Mouse (Mus musculus): ENCODE measurements around the gene Ppm1n. TPM values are rescaled to one million over a fixed set of nuclear protein-coding genes. Genes with fewer than 3 reads are reported as not detected.
A peak's percentile ranks its signal among the peaks of the same experiment; 100 is the strongest.

Gene Ppm1n
- polyA plus RNA-seq, 1 experiment from 2014 or later = 0.18 TPM

DNA sequence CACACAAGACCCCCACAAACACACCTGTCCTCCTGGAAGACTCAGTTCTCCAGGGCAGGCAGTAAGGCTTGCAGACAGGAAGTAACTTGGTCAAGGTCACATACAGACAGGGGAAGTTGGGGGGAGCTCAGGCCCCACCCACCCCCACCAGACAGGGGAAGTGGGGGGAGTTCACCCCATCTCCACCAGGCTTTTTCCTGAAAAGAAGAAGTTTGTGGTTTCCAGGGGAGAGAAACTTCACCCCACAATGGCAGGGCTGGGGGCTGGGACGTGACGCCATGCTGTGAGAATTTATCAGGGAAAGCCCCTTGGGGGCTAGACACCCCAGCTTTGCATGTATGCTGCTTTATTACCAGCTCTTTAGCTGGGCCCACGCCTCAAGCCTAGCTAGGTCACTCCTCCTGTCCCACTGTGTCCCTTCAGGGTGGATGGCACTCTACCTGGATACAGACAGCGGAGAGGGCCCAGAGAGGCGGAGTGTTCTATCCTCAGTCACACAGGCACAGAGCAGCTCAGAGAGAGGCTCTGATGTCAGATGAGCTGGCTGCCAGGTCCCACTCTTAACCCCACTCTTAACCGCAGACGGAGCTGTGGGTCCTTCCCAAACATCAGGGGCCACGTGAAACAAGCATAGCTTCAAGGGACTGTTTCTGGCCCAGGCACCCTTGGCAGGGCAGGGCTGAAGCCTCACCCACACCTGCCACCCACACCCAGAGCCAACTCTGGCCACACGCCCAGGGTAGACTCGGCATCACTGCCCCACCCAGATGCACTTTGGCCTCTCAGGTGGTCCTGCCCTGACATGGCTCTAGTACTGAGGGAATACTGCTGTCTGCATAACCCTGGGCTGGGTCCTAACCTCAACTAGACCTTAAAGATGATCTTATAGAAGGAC, 13.7 kb downstream of the Ppm1n start:
- DNase-seq (ENCODE audit: low spot score, missing footprints) (no peak), ATAC-seq (ENCODE audit: low FRiP score) (no peak)
- Histone ChIP-seq H3K4me3 (ENCODE audit: low read depth, low read length) (no peak overlapping the region), H3K9ac (ENCODE audit: low read length) (no peak overlapping the region), H3K36me3 (ENCODE audit: control insufficient read depth, insufficient read depth, low read length) (peaks cover 11% of the 10 kb centered on the region), H3K9me3 (ENCODE audit: control insufficient read depth, low read length) (no peaks in the 10 kb centered on the region), H3K27me3 (ENCODE audit: control insufficient read depth, insufficient read depth, low read length) (no peaks in the 10 kb centered on the region), H3K27ac (ENCODE audit: low read depth, low read length) (no peak overlapping the region), H3K4me1 (ENCODE audit: control insufficient read depth, insufficient read depth, low read length) (peaks cover 13% of the 10 kb centered on the region), H3K4me2 (no peak overlapping the region)
- WGBS = 88% methylated on average over 10 of the region's 10 CpGs

- no peak for ATAC-seq (ENCODE audit: low FRiP score)
- whole genome bisulfite sequencing = 88% methylated on average over 7 of the region's 7 CpGs
- H3K36me3 ChIP-seq (ENCODE audit: control insufficient read depth, insufficient read depth, low read length) = peaks cover 12% of the 10 kb centered on the region
Observed at GRCm38 (mm10) chr7:19265147-19265546, 14.7 kb downstream of the Ppm1n start.

GRCm38 (mm10) chr7:19258336-19258735, 21.5 kb downstream of the Ppm1n start:
- WGBS = 75% methylated on average over 3 of the region's 3 CpGs
- no peak overlapping the region for H3K27ac ChIP-seq (ENCODE audit: low read depth, low read length)
- H3K36me3 ChIP-seq (ENCODE audit: control insufficient read depth, insufficient read depth, low read length) = peaks cover 10% of the 10 kb centered on the region
- H3K4me3 ChIP-seq (ENCODE audit: low read depth, low read length) = no peak overlapping the region
- no peaks in the 10 kb centered on the region for H3K9me3 ChIP-seq (ENCODE audit: control insufficient read depth, low read length)
- H3K9ac ChIP-seq (ENCODE audit: low read length) = no peak overlapping the region
- no peak overlapping the region for H3K4me2 ChIP-seq
- H3K4me1 ChIP-seq (ENCODE audit: control insufficient read depth, insufficient read depth, low read length) = no peaks in the 10 kb centered on the region
- H3K27me3 ChIP-seq (ENCODE audit: control insufficient read depth, insufficient read depth, low read length) = no peaks in the 10 kb centered on the region
- ATAC-seq (ENCODE audit: low FRiP score) = no peak
- DNase-seq (ENCODE audit: low spot score, missing footprints) = no peak

More at GRCm38 (mm10) chr7:19265147-19265546, 14.7 kb downstream of the Ppm1n start:
- Histone ChIP-seq H3K4me1 (ENCODE audit: control insufficient read depth, insufficient read depth, low read length) (peaks cover 7% of the 10 kb centered on the region), H3K27me3 (ENCODE audit: control insufficient read depth, insufficient read depth, low read length) (no peaks in the 10 kb centered on the region), H3K4me3 (ENCODE audit: low read depth, low read length) (no peak overlapping the region), H3K9me3 (ENCODE audit: control insufficient read depth, low read length) (no peaks in the 10 kb centered on the region), H3K9ac (ENCODE audit: low read length) (no peak overlapping the region), H3K27ac (ENCODE audit: low read depth, low read length) (no peak overlapping the region), H3K4me2 (no peak overlapping the region)
- DNase-seq (ENCODE audit: low spot score, missing footprints) = no peak

GRCm38 (mm10) chr7:19257390-19258022, 22.4 kb downstream of the Ppm1n start:
- peak; percentile 79 for ATAC-seq (ENCODE audit: low FRiP score)
- H3K36me3 ChIP-seq (ENCODE audit: control insufficient read depth, insufficient read depth, low read length) = peaks cover 7% of the 10 kb centered on the region; the same call in 1 of the 2 replicates
- peak; percentile 83 for DNase-seq (ENCODE audit: low spot score, missing footprints)

GRCm38 (mm10) chr7:19256567-19256966, 23.3 kb downstream of the Ppm1n start:
- ATAC-seq (ENCODE audit: low FRiP score) = no peak
- Histone ChIP-seq H3K4me2 (no peak overlapping the region), H3K9me3 (ENCODE audit: control insufficient read depth, low read length) (no peaks in the 10 kb centered on the region), H3K27ac (ENCODE audit: low read depth, low read length) (no peak overlapping the region), H3K4me3 (ENCODE audit: low read depth, low read length) (no peak overlapping the region), H3K4me1 (ENCODE audit: control insufficient read depth, insufficient read depth, low read length) (no peaks in the 10 kb centered on the region), H3K9ac (ENCODE audit: low read length) (no peak overlapping the region), H3K36me3 (ENCODE audit: control insufficient read depth, insufficient read depth, low read length) (peaks cover 7% of the 10 kb centered on the region; the same call in 1 of the 2 replicates), H3K27me3 (ENCODE audit: control insufficient read depth, insufficient read depth, low read length) (no peaks in the 10 kb centered on the region)
- WGBS = 93% methylated on average over 7 of the region's 7 CpGs
- no peak for DNase-seq (ENCODE audit: low spot score, missing footprints)

More at GRCm38 (mm10) chr7:19257390-19258022, 22.4 kb downstream of the Ppm1n start:
- Histone ChIP-seq H3K4me2 (no peak overlapping the region), H3K4me1 (ENCODE audit: control insufficient read depth, insufficient read depth, low read length) (no peaks in the 10 kb centered on the region), H3K4me3 (ENCODE audit: low read depth, low read length) (no peak overlapping the region), H3K27me3 (ENCODE audit: control insufficient read depth, insufficient read depth, low read length) (no peaks in the 10 kb centered on the region), H3K9me3 (ENCODE audit: control insufficient read depth, low read length) (no peaks in the 10 kb centered on the region), H3K9ac (ENCODE audit: low read length) (no peak overlapping the region), H3K27ac (ENCODE audit: low read depth, low read length) (no peak overlapping the region)
- 35% methylated on average over 11 of the region's 11 CpGs for WGBS

GRCm38 (mm10) chr7:19255395-19255794, 24.5 kb downstream of the Ppm1n start:
- ATAC-seq (ENCODE audit: low FRiP score) = no peak
- 88% methylated on average over 17 of the region's 17 CpGs for WGBS
- Histone ChIP-seq H3K9ac (ENCODE audit: low read length) (no peak overlapping the region), H3K4me2 (no peak overlapping the region), H3K9me3 (ENCODE audit: control insufficient read depth, low read length) (no peaks in the 10 kb centered on the region), H3K36me3 (ENCODE audit: control insufficient read depth, insufficient read depth, low read length) (peaks cover 7% of the 10 kb centered on the region; the same call in 1 of the 2 replicates), H3K27ac (ENCODE audit: low read depth, low read length) (no peak overlapping the region), H3K4me3 (ENCODE audit: low read depth, low read length) (no peak overlapping the region), H3K27me3 (ENCODE audit: control insufficient read depth, insufficient read depth, low read length) (no peaks in the 10 kb centered on the region), H3K4me1 (ENCODE audit: control insufficient read depth, insufficient read depth, low read length) (no peaks in the 10 kb centered on the region)
- no peak for DNase-seq (ENCODE audit: low spot score, missing footprints)

DNA sequence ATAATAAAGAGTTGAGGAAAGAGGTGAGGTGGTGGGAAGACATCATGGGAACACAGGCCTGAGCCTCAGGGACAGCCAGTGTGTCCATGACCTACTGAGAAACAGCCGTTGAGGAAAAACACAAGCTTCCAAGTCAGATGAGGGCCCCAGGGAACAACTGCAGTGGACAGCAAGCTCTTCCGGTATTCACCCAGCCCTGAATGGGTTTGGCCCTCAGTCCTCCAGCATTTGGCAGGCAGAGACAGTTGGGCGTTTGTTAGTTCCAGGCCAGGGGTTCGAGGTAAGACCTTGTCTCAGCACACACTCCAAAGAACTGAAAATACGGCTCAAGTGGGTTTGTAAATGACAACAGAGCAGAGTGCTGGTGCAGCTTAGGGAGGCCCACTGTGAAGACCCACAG, 26.4 kb downstream of the Ppm1n start:
- ATAC-seq (ENCODE audit: low FRiP score) (no peak), DNase-seq (ENCODE audit: low spot score, missing footprints) (no peak)
- Histone ChIP-seq H3K27ac (ENCODE audit: low read depth, low read length) (no peak overlapping the region), H3K9me3 (ENCODE audit: control insufficient read depth, low read length) (no peaks in the 10 kb centered on the region), H3K4me2 (no peak overlapping the region), H3K9ac (ENCODE audit: low read length) (no peak overlapping the region), H3K4me1 (ENCODE audit: control insufficient read depth, insufficient read depth, low read length) (no peaks in the 10 kb centered on the region), H3K4me3 (ENCODE audit: low read depth, low read length) (no peak overlapping the region), H3K27me3 (ENCODE audit: control insufficient read depth, insufficient read depth, low read length) (no peaks in the 10 kb centered on the region), H3K36me3 (ENCODE audit: control insufficient read depth, insufficient read depth, low read length) (peaks cover 2% of the 10 kb centered on the region)
- 70% methylated on average over 5 of the region's 5 CpGs for WGBS

DNA sequence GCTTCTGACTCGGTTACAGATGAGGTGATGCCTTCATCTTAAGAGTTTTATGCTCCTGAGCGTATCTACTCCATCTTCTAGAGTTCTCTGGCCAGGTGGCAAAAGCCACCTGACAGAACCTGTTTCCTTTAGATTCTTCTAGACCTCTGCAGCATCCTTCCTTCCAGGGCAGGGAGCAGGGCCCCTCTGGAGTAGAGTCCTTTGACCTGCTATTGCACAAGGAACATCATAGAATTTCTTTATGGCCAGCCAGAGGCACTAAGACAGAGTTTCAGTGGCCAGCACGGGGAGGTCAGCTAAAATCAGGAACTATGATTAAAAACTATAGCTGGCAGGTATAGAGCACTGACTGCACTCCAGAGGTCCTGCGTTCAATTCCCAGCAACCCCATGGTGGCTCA, 27.8 kb downstream of the Ppm1n start:
- ATAC-seq (ENCODE audit: low FRiP score) = no peak
- H3K27ac ChIP-seq (ENCODE audit: low read depth, low read length) = no peak overlapping the region
- DNase-seq (ENCODE audit: low spot score, missing footprints) = no peak
- H3K9me3 ChIP-seq (ENCODE audit: control insufficient read depth, low read length) = no peaks in the 10 kb centered on the region
- no peaks in the 10 kb centered on the region for H3K4me1 ChIP-seq (ENCODE audit: control insufficient read depth, insufficient read depth, low read length)
- H3K4me3 ChIP-seq (ENCODE audit: low read depth, low read length) = no peak overlapping the region
- no peak overlapping the region for H3K9ac ChIP-seq (ENCODE audit: low read length)
- H3K4me2 ChIP-seq = no peak overlapping the region
- H3K36me3 ChIP-seq (ENCODE audit: control insufficient read depth, insufficient read depth, low read length) = no peaks in the 10 kb centered on the region; the same call in 1 of the 2 replicates
- WGBS = 83% methylated on average over 4 of the region's 4 CpGs
- no peaks in the 10 kb centered on the region for H3K27me3 ChIP-seq (ENCODE audit: control insufficient read depth, insufficient read depth, low read length)

DNA sequence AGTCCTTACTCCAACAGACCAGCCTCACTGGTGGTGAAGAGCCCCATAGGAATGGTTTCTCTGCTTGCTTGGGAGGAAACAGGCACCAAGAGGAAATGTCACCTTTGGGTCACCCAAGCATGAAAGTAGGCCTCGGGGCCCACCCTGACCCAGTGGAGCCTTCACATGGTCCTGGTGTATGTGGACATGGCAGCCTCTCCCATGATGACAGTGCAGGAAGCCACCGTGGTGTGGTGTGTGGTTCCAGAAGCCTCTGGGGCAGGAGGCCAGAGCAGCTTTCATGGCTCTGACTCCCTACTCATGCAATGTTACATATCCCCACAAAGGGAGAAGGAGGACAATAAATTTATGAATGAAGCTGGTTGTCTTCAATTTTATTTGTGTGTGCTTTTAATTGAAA, 32.4 kb downstream of the Ppm1n start:
- H3K4me2 ChIP-seq = no peak overlapping the region
- no peaks in the 10 kb centered on the region for H3K9me3 ChIP-seq (ENCODE audit: control insufficient read depth, low read length)
- peaks cover 6% of the 10 kb centered on the region; the same call in 1 of the 2 replicates for H3K36me3 ChIP-seq (ENCODE audit: control insufficient read depth, insufficient read depth, low read length)
- ATAC-seq (ENCODE audit: low FRiP score) (no peak), DNase-seq (ENCODE audit: low spot score, missing footprints) (no peak)
- no peaks in the 10 kb centered on the region for H3K4me1 ChIP-seq (ENCODE audit: control insufficient read depth, insufficient read depth, low read length)
- WGBS = 96% methylated on average over 2 of the region's 2 CpGs
- no peak overlapping the region for H3K4me3 ChIP-seq (ENCODE audit: low read depth, low read length)
- no peak overlapping the region for H3K27ac ChIP-seq (ENCODE audit: low read depth, low read length)
- no peak overlapping the region for H3K9ac ChIP-seq (ENCODE audit: low read length)
- no peaks in the 10 kb centered on the region for H3K27me3 ChIP-seq (ENCODE audit: control insufficient read depth, insufficient read depth, low read length)

Measured in midbrain, embryonic 11.5 days (tissue).